Mouse (Mus musculus) testis, adult 2 months (tissue): ENCODE results near the gene Plscr4.

ENCODE experiments used
- CTCF ChIP-seq: fragments of 200-500 bp; IDR thresholded peaks from 2 replicates; pipeline ENCODE4 v1.5.1; 2012; ENCODE audit warnings: low read depth, mild to moderate bottlenecking, inconsistent platforms, low read length, moderate library complexity; ENCODE audit not compliant: control insufficient read depth, insufficient read depth, insufficient replicate concordance
- POLR2A ChIP-seq: fragments of 200-500 bp; IDR thresholded peaks from 2 replicates; pipeline ENCODE4 v1.6.1; 2012; ENCODE audit warnings: low read depth, mild to moderate bottlenecking, inconsistent platforms, low read length, moderate library complexity; ENCODE audit not compliant: control insufficient read depth

- TF ChIP-seq CTCF (no peak), POLR2A (no peak)
These were observed 12.6 kb upstream of the Plscr4 start for GRCm38 (mm10) chr9:92444536-92444935.
